Mouse (Mus musculus): ENCODE measurements at regions not wholly inside any gene's neighbourhood (a gene's known extent, or its start where the extent isn't known, plus 50 kb on each side); places are given as distances from the start of the nearest gene placed in this dataset.

DNA sequence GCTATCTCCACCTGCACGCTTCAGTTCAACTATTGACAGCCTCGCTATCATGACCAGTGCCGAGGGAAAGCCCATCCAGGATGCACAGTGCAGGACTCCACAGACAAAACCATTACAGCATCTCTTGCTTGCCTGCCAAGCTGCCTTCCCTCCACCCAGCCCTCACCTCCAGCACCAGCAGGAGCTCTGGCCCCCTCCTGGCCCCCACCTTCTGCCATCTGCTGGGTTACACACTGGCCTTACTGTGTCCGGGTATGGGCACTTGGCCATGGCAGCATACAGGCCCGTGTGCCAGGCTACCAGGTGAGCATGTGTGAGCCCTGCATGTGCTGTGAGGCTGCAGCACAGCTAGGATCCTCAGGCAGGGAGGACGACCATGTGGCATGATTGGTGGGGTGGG is 243.6 kb downstream of the Cbln1 start:
- TF ChIP-seq CTCF (IDR thresholded peaks at IDR 0.05; ENCODE audit: control insufficient read depth, insufficient read depth, insufficient replicate concordance, low read depth, low read length) (no peak), POLR2A (IDR thresholded peaks at IDR 0.05; ENCODE audit: control insufficient read depth, low read depth, low read length) (no peak)
